Mouse (Mus musculus) midbrain, embryonic 14.5 days (tissue): ENCODE data around the gene Klhl30. TPM values are rescaled to one million over a fixed set of nuclear protein-coding genes. Genes with fewer than 3 reads are reported as not detected.
A peak's percentile ranks its signal among the peaks of the same experiment; 100 is the strongest.

Experiments
- ATAC-seq: fragments of 200-750 bp; cut with Nextera tagmentation; 2 replicates; pipeline ENCODE4 v1.8.0; 2017; ENCODE audit warnings: moderate number of reproducible peaks, moderate library complexity; ENCODE audit not compliant: low FRiP score, low TSS enrichment
- DNase-seq: peaks from one replicate; pipeline ENCODE4 v3.0.0-alpha.2; 2015
- H3K27ac ChIP-seq: fragments of 300-500 bp; sonication (generic); replicated peaks from 2 replicates; pipeline ENCODE4 v1.5.1; 2014; ENCODE audit warnings: mild to moderate bottlenecking, low read depth, low read length, moderate library complexity
- H3K27me3 ChIP-seq: fragments of 300-500 bp; sonication (generic); 2 replicates; pipeline ENCODE4 v1.6.1; 2014; ENCODE audit warnings: low read length, control low read depth, mixed read lengths; ENCODE audit not compliant: control insufficient read depth, insufficient read depth
- H3K36me3 ChIP-seq: fragments of 300-500 bp; sonication (generic); 2 replicates; pipeline ENCODE4 v1.6.1; 2014; ENCODE audit warnings: low read length, control low read depth; ENCODE audit not compliant: control insufficient read depth, insufficient read depth
- H3K4me1 ChIP-seq: fragments of 300-500 bp; sonication (generic); 2 replicates; pipeline ENCODE4 v1.6.1; 2014; ENCODE audit warnings: mild to moderate bottlenecking, antibody characterized with exemption, low read length, control low read depth; ENCODE audit not compliant: control insufficient read depth, insufficient read depth
- H3K4me2 ChIP-seq: fragments of 300-500 bp; sonication (generic); 2 replicates; pipeline ENCODE4 v1.6.1; 2014; ENCODE audit warnings: mild to moderate bottlenecking, low read length, moderate library complexity
- H3K4me3 ChIP-seq: fragments of 300-500 bp; sonication (generic); replicated peaks from 2 replicates; pipeline ENCODE4 v1.5.1; 2014; ENCODE audit warnings: low read depth, low read length
- H3K9ac ChIP-seq: fragments of 300-500 bp; sonication (generic); replicated peaks from 2 replicates; pipeline ENCODE4 v1.6.1; 2014; ENCODE audit warnings: mild to moderate bottlenecking, low read length, moderate library complexity
- H3K9me3 ChIP-seq: fragments of 300-500 bp; sonication (generic); 2 replicates; pipeline ENCODE4 v1.6.1; 2016; ENCODE audit warnings: low read length, control low read depth, mixed read lengths; ENCODE audit not compliant: control insufficient read depth
- WGBS: fragments of 180-500 bp; shearing (Covaris S2); extraction: QIAGEN DNeasy Blood & Tissue Kit; methylation state at CpG from one replicate; pipeline ENCODE4 v1.1.7; 2014; 5-methylcytosine and 5-hydroxymethylcytosine counted together
- polyA plus RNA-seq: library from polyadenylated mRNA; unstranded; fragments of >200 nt; fragmentation: Nextera tagmentation; extraction: Ambion mirVana; gene quantifications from 2 replicates; pipeline ENCODE4 v1.2.1, GENCODE M21; 2014

Klhl30 gene
- polyA plus RNA-seq, 1 experiment from 2014 or later, result not detected

DNA sequence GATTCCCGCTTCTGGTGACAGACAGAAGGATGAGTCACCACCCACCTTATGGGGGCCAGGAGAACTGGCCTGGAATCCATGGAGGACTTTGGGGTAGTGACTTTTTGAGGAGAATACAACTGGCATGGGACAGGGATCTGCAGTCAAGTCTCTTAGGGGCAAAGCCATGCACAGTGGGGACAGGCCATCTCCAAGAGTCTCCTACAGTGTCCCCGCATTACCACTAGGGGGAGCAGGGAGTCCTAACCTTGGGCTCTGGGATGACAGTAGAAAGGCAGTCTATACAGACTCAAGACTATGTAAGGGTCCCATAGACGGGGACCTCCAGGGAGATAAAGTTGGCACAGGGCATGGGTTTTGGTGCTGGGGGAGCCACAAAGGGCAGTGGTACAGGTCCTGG, 3.9 kb upstream of the Klhl30 start:
- 34% methylated on average over 3 of the region's 3 CpGs for WGBS
- ATAC-seq (peak; percentile 43; the same call in 1 of the 2 replicates), DNase-seq (peak; percentile 83)
- Histone ChIP-seq H3K27ac (no peak overlapping the region), H3K4me2 (no peak overlapping the region), H3K27me3 (peaks cover 38% of the 10 kb centered on the region), H3K9me3 (no peaks in the 10 kb centered on the region), H3K4me3 (no peak overlapping the region), H3K4me1 (peaks cover 6% of the 10 kb centered on the region), H3K9ac (no peak overlapping the region), H3K36me3 (no peaks in the 10 kb centered on the region)

DNA sequence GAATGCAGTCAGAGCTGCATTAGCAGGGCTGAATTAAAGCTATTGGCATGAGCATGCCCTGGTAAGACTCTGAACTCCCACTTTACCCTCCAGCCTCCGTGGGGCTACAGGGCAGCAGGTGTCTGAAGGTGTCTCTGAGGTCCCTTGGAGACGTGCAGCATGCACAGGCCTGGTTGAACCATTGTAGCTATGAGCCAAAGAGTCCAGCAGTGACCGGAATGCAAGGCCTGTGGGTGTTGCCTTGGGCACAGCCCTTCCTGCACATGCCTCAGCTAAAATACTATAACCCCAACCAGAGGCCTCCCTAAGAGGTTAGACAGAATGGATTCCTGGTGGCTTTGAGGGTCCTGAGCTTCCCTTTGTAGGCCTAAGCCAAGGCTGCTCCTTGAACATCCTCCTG, 433 bp downstream of the Klhl30 start:
- Histone ChIP-seq H3K27me3 (peaks cover 6% of the 10 kb centered on the region), H3K36me3 (no peaks in the 10 kb centered on the region), H3K9me3 (no peaks in the 10 kb centered on the region), H3K27ac (no peak overlapping the region), H3K4me3 (no peak overlapping the region), H3K4me2 (no peak overlapping the region), H3K9ac (no peak overlapping the region), H3K4me1 (no peaks in the 10 kb centered on the region)
- ATAC-seq, result no peak
- WGBS, result 78% methylated on average over 3 of the region's 3 CpGs
- no peak for DNase-seq

DNA sequence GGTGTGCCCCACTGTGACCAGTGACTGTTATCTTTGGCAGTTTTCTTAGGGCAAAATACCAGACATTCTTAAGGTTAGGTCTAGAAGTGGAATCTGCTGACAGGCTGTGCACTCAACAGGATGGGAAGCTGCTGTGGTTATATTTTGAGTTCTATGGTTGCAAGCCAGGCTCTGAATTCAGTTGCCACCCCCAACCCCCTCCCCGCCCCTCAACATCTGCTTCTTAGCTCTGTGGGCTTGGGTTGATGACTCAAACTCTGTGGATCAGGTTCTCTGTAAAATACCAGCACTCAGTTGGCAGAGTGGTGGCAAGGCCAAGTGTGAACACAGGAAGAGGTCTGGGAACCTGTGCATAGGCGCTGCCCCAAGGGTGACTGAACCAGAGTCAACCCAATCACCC, 1.5 kb downstream of the Klhl30 start:
- Histone ChIP-seq H3K9me3 (no peaks in the 10 kb centered on the region), H3K27me3 (no peaks in the 10 kb centered on the region), H3K4me3 (no peak overlapping the region), H3K4me2 (no peak overlapping the region), H3K4me1 (no peaks in the 10 kb centered on the region), H3K27ac (no peak overlapping the region), H3K36me3 (no peaks in the 10 kb centered on the region), H3K9ac (no peak overlapping the region)
- ATAC-seq (no peak), DNase-seq (no peak)
- 91% methylated on average over 2 of the region's 2 CpGs for WGBS

DNA sequence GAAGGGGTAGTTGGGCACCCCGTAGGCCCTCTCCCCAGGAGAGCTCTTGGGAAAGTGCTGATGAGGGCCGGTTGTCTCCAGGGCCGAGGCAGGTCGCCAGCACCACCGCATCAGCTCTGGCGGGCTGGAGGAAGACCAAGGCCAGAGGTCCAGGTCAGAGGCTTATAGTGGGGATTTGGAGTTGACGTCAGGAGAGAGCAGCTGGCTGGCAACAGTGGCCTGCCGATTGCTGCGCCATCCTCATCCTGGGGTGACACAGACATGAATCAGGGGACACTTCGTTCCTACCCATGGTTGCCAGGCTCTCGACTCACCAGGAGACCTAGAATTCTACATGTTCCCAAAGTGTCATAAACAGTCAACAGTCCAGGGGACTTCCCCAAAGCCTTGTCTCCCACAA, 5.3 kb downstream of the Klhl30 start:
- no peak overlapping the region for H3K9ac ChIP-seq
- WGBS, result 85% methylated on average over 11 of the region's 11 CpGs
- H3K4me2 ChIP-seq, result no peak overlapping the region
- no peak overlapping the region for H3K27ac ChIP-seq
- no peak for ATAC-seq
- no peaks in the 10 kb centered on the region for H3K36me3 ChIP-seq
- no peaks in the 10 kb centered on the region for H3K27me3 ChIP-seq
- H3K9me3 ChIP-seq, result no peaks in the 10 kb centered on the region
- H3K4me1 ChIP-seq, result no peaks in the 10 kb centered on the region
- no peak for DNase-seq
- no peak overlapping the region for H3K4me3 ChIP-seq

DNA sequence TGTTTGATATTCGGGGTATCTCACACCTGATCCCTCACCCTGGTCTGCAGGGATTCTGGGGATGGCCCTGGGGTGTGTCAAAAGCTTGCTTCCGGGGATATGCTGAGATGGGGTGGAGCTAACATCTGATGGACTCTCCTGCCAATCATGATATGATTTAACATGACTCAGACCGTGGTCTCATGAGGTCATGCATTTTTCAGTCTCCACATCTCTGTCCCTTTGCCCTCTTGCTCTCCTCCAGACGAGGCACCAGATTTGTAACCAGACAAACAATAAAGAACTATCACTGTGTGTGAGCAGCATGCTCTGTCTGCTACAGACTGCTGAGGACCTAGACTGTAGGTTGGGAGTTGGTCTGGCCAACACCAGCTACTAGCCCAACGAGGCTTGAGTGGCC, 11.3 kb downstream of the Klhl30 start:
- ATAC-seq (no peak), DNase-seq (no peak)
- H3K27ac ChIP-seq, result no peak overlapping the region
- no peak overlapping the region for H3K4me2 ChIP-seq
- peaks cover 7% of the 10 kb centered on the region; the same call in 1 of the 2 replicates for H3K27me3 ChIP-seq
- H3K9ac ChIP-seq, result no peak overlapping the region
- H3K36me3 ChIP-seq, result no peaks in the 10 kb centered on the region
- H3K4me3 ChIP-seq, result no peak overlapping the region
- 89% methylated on average over 5 of the region's 5 CpGs for WGBS
- H3K4me1 ChIP-seq, result peaks cover 4% of the 10 kb centered on the region; the same call in 1 of the 2 replicates
- no peaks in the 10 kb centered on the region for H3K9me3 ChIP-seq

DNA sequence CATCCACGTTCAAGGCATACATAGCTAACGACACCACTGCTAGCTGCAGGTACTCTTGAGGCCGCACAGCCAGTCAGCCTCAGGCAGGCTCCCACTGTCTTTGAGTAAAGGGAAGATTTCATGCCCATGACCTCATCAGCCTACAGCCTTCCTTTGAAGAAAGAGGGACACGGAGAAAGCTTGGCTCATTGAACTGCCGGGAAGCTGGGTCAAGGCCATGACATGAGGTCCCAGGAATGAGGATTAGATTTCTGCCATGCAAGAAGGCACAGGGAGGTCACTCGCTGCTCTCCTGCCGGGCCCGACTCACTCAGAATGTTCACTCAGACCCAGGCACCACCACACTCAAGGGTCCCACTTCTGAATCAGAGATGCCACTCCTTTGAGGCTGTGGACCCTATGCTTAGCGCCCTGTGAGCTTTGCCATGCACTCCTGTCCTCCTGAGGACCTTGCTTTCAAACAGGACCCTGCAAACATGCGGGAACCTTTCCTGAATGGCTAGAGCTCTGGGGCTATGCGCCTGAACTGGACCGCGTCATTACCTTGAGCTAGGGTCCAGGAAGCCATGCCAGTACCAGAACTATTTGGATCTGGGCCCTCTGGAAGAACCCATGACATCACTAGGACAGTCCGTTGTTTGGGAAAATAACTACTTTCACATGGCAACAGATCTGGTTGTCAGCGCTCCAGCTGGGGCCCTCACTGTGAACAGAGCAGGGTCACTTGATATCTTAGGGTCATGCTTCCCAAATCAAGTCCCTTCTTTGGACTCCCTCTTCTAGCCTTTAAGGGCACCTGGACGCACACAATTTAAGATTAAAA, 14.2 kb downstream of the Klhl30 start:
- Histone ChIP-seq H3K4me2 (no peak overlapping the region), H3K27me3 (peaks cover 11% of the 10 kb centered on the region; the same call in 1 of the 2 replicates), H3K4me3 (no peak overlapping the region), H3K36me3 (peaks cover 3% of the 10 kb centered on the region), H3K4me1 (peaks cover 4% of the 10 kb centered on the region; the same call in 1 of the 2 replicates), H3K9ac (no peak overlapping the region), H3K27ac (no peak overlapping the region), H3K9me3 (no peaks in the 10 kb centered on the region)
- WGBS, result 94% methylated on average over 16 of the region's 16 CpGs
- no peak for DNase-seq
- no peak for ATAC-seq

DNA sequence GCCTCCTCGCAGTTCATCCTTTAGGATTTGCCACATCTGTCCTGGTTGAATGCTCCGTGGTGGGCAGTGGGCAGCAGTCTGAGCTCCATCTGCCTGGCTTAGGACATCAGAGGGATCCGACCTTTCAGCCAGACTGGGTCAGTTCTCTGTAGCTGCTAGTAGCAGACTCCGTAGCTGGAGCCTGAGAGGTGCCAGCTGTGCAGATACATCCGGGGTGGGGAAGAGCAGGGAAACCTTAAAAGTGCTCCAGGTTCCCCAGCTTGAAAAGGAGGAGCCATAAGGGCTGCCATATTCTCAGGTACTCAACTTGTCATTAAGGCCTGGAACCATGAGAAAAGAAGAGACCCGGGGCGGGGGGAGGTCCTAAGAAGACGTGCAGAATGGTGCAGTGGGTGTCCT, 15.0 kb downstream of the Klhl30 start:
- Histone ChIP-seq H3K9me3 (no peaks in the 10 kb centered on the region), H3K36me3 (peaks cover 10% of the 10 kb centered on the region), H3K27ac (no peak overlapping the region), H3K4me2 (peak overlapping the region; percentile 64), H3K4me3 (peak overlapping the region; percentile 39; the same call in 1 of the 2 replicates), H3K4me1 (peaks cover 4% of the 10 kb centered on the region; the same call in 1 of the 2 replicates), H3K27me3 (peaks cover 11% of the 10 kb centered on the region; the same call in 1 of the 2 replicates), H3K9ac (no peak overlapping the region; the same call in 1 of the 2 replicates)
- DNase-seq, result no peak
- 29% methylated on average over 8 of the region's 8 CpGs for WGBS
- no peak for ATAC-seq

DNA sequence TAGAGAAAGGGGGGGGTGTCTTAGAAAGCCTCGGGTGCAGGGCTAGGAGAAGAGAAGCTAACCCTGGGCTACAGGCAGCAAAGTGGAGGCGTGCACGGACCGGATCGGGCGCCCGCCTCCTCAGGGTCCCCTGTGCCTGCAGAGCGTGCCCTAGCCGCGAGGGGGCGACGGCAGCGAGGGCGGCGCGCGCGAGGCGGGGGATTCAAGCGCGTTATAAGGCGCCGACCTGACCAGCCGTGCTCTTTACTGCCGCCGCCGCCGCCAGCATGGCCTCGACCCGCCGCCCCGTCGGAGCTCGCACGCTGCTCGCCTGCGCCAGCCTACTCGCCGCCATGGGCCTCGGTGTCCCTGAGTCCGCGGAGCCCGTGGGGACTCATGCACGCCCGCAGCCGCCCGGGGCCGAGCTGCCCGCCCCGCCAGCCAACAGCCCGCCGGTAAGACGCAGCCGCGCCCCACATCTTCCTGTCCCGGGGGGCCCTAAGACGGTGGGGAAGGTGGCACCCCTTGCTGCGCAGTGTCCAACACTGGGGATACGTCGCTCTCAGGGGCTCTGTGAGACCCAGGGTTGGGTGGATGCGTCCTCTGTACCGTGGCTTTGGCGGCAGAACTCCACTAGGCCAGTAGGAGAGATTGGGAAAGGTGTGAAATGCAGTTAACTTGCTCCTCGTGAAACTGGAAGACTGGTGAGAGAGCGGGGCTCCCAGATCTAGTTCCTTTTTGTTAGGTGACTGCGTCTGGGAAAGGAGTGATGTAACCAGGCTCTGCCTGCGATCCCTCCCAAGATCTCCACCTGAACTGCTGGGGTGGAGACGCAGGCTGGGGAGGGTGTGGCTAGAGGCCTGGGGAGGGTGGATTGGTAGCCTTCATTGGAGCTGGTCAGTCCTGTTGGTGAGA, 15.6 kb downstream of the Klhl30 start, which contains the start of gene Erfe:
Gene Erfe (plus strand): TSS at position 216 of the 894 bp plus-strand sequence.
- Histone ChIP-seq H3K27me3 (peaks cover 11% of the 10 kb centered on the region; the same call in 1 of the 2 replicates), H3K9ac (no peak within 1 kb of the TSS; the same call in 1 of the 2 replicates), H3K4me1 (peaks cover 4% of the 10 kb centered on the region; the same call in 1 of the 2 replicates), H3K27ac (no peak within 1 kb of the TSS), H3K36me3 (peaks cover 16% of the 10 kb centered on the region), H3K4me3 (peak within 1 kb of the TSS; percentile 39), H3K9me3 (no peaks in the 10 kb centered on the region), H3K4me2 (peak within 1 kb of the TSS; percentile 64)
- DNase-seq (peak; percentile 70), ATAC-seq (peak; percentile 41; the same call in 1 of the 2 replicates)
- 1% methylated on average over 68 of the region's 68 CpGs for WGBS
